Mouse (Mus musculus) heart, adult 8-10 months (tissue): ENCODE measurements at regions not wholly inside any gene's neighbourhood (a gene's known extent, or its start where the extent isn't known, plus 50 kb on each side); places are given as distances from the start of the nearest gene placed in this dataset.

Experiments
- DNase-seq: peaks from one replicate; pipeline ENCODE4 v3.0.0; 2022; ENCODE audit warnings: low spot score

GRCm38 (mm10) chr16:75297416-75297815 is 288.4 kb downstream of the Lipi start:
- DNase-seq, result no peak

- DNase-seq, result no peak
These were observed 293.0 kb downstream of the Lipi start for GRCm38 (mm10) chr16:75292736-75293428.

DNA sequence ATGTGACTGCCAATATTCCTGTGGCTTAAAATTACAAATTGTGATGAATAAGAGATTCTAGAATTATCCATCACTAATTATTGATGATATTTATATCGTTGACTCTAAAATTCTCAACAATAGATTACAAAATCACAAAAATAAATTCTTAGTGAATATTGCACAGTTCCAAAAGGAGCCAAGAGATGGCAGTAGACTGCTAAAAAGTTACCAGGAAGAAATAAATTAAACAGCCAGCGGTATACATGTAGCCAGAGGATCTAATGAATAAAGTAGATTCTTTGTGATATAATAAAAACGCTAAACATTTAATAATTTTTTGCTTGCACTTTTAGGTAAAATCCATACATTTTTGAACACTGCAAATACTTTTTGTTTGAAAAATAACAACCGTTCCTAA is 294.7 kb downstream of the Lipi start:
- no peak for DNase-seq

- no peak for DNase-seq
These were observed 298.7 kb downstream of the Lipi start for GRCm38 (mm10) chr16:75287150-75287549.

DNA sequence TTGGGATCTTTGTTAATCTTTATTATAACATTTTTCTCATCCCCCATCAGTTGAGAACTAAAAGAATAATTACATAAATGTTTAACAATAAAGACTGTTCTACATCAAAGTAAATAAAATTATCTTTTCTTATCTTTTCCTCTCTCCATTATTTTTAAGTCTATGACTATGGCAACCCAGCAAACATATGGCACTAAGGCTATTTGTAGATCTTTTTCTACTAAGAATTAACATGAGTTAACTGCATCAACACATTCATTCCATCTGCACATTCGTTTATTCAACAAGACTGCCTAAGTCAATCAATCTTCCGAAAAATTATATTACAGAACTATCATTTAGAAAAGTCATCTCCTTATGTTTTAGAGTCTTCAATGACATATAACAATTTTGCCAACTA is 300.1 kb downstream of the Lipi start:
- no peak for DNase-seq

DNA sequence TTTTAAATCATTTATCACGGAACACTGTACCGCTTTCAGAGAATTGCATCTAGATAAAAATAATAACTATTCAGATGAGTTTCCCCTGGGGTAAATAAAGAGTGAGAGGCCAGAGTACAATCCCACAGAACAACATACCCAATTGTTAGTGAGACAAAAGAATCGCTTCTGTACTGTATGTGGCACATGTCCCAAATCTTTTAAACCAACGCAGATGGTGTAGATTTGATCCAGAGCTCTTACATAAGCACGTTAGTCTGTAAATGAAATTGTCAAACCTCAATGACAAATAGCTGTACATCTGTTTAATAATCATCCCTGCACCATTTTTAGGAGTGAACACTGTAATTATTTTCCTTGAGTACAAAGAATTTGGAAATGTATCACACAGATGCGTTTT is 322.0 kb downstream of the Lipi start:
- no peak for DNase-seq

- DNase-seq, result no peak
These were observed 330.9 kb downstream of the Lipi start for GRCm38 (mm10) chr16:75254981-75255380.

DNA sequence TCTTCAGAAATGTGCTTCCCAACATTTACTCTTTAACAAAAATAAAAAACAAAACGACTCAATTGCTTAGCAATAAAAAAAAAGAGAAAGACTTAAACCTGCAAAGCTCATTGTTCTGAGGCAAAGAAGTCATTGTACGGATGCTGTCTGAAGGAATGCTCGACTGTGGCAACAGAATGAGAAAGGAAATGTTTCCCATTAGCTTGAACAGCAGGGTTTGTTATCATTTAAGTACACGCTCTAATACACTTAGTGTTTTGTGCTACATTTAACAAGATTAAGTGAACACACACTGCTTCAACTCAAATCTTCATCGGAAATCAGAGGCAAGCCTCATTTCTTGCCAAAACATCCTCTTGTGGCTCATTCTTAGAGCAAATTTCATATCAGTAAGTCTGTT is 336.7 kb downstream of the Lipi start:
- DNase-seq, result no peak

GRCm38 (mm10) chr16:75240383-75240782 is 345.5 kb downstream of the Lipi start:
- DNase-seq, result no peak

DNA sequence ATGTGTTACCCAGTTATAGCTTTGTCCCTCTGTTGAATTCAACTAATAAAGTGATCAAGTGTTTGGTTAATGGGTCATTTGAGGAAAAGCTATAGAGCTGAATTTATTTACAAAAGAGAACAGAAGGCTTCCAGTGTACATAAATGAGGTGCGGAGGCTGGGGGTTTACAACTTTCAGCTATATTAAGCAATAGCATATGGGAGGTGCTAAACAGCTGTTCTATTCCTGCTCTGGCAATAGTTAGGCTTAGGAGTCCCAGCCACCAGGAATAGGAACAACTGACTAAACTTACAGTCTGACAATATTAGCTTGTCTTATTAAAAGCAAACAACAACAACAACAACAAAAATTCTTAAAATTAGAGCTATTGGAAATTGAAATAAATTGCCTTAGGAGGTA is 353.7 kb downstream of the Lipi start:
- no peak for DNase-seq

DNA sequence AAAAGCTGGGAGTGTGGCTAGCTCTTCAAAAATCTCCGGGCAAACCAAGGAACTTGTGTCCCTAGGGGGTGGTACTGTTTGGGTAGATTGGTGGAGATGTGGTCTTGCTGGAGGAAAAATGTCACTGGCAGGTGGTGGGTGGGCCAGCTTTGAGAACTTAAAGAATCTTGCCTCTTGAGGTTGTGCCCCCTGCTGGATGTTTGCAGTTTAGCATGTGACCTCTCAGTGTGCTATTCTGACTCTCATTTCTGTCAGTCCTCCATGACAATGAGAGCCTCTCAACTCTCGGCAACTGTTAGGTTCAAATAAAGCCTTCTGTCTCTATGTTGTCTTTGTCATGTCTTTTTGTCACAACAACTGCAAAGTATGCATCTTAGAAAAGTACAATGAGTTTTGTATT is 392.5 kb downstream of the Lipi start:
- DNase-seq, result no peak

DNA sequence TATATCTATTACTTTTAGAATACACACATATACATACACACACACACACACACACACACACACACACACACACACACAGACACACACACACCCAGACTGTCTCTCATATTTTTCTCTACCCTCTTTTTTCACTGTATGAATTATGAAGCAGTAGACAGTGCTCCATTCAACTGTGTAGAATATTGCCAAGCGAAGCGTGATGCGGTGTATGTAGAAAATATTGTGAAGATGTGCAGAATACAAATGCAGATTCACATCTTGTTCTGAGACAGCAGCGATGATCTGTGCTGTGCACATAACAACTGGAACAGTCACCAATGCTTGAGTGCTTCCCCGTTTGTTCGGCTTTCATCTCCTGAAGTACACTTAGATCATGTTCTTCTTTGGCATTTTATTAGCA is 395.5 kb downstream of the Lipi start:
- DNase-seq, result no peak

DNA sequence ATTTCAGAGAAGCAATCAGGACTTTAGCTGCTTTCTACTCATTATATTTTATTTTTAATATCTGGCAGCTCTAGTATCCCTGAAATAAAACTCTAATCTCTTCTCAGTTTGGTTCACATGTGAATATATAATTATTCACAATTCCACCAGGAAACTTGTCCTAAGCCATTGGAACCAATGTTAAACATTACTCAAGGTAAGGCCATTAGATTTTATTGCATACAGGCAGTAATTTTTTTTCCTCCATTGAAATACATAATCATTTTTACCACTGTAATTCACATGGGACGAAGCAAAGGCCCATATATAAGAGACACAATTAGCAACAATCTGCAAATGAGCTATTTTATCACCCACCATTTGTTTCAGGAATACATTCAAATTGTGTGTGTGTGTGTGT is 419.8 kb downstream of the Lipi start:
- no peak for DNase-seq

GRCm38 (mm10) chr16:75164969-75165726 is 420.7 kb downstream of the Lipi start:
- no peak for DNase-seq

GRCm38 (mm10) chr16:75159740-75160139 is 426.1 kb downstream of the Lipi start:
- DNase-seq, result no peak

DNA sequence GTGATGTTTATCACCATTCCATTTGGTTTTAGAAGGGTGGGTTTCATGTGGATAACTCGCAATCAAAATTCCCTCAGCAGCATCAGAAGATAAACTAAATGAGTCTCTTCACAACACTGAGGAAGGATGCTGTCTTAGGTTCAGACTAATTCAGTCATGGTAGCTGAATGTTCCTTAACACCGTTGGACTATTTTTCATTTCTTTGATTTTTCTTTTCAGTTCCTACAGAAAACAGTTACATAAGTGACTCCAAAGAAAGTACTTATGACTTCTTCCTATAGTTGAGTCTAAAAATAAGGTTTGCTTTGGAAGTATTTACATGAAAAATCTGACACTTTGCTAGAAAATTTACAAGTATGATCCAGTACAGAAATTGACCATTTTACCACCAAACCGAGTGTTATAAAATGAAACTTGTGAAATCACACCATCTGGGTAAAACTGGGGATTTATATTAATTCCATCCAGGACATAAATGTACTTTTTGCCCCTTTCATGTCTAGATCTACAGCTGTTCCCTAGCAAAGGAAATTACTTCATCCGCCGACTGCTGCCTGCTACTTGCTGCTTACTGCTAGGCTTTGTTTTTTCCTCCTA is 430.3 kb downstream of the Lipi start:
- no peak for DNase-seq
